ENCODE assay signal across 9 mouse cellular contexts in genomic region chr12:21264241-21264640, GRCm38 (mm10). TPM values are rescaled to one million over a fixed set of nuclear protein-coding genes. Genes with fewer than 3 reads are reported as not detected.
DNase-seq lines count a peak whose midpoint lies in the region; TF ChIP-seq lines count a peak whose summit lies in the region.
"Had no signal": no experiment of that assay in that cellular context is flagged by ENCODE, and none has a peak within 500 bp of the region (broad histone marks: within the 10 kb centered on the region; RNA-seq: fewer than 3 reads in every experiment).

No protein-coding gene starts in this region.

- no peak overlapping the region for H3K4me3 ChIP-seq in embryonic fibroblast, embryonic 13.5 days (ENCODE audit: insufficient read depth, low read length)
- H3K4me3 ChIP-seq in hindbrain, embryonic 10.5 days = no peak overlapping the region

- TF ChIP-seq CTCF in embryonic fibroblast, embryonic 13.5 days (IDR thresholded peaks at IDR 0.05; ENCODE audit: borderline replicate concordance, insufficient read depth, low read length) = no peak

- peaks cover 98% of the 10 kb centered on the region for H3K36me3 ChIP-seq in hindbrain, embryonic 10.5 days

- WGBS in hindbrain, embryonic 10.5 days = 82% methylated on average over 5 of the region's 5 CpGs

- intact Hi-C loops in heart, postnatal 14 days (cut with DNase I) = loop anchor here (10.0 kb wide), 1 partner anchor 149 kb away; no protein-coding TSS in a partner anchor

- no peak for TF ChIP-seq POLR2A in embryonic fibroblast, embryonic 13.5 days (IDR thresholded peaks at IDR 0.05; ENCODE audit: low read depth, low read length)

- no peaks in the 10 kb centered on the region for H3K9me3 ChIP-seq in hindbrain, embryonic 10.5 days

- H3K27me3 ChIP-seq in hindbrain, embryonic 10.5 days (ENCODE audit: insufficient read depth, poor library complexity, severe bottlenecking) = no peaks in the 10 kb centered on the region

- H3K27ac ChIP-seq in embryonic fibroblast, embryonic 13.5 days (ENCODE audit: insufficient read depth, low read length) = peak overlapping the region; percentile 15
- no peak overlapping the region for H3K27ac ChIP-seq in hindbrain, embryonic 10.5 days
- H3K27ac ChIP-seq: hindbrain, postnatal 0 days had no signal

- peak; percentile 25 for DNase-seq in 3T3-L1 (ENCODE audit: low read depth, low spot score)
- DNase-seq in heart, postnatal 14 days = peak; percentile 50 to 58
- peak; percentile 69 to 76 for DNase-seq in lung, adult 18-20 months
- DNase-seq in urinary bladder, postnatal 4 days (ENCODE audit: low spot score in 2 of 2) = no peak
- no peak for DNase-seq in cerebellum, postnatal 10 days
- no peak for DNase-seq in hindbrain, embryonic 10.5 days (ENCODE audit: low spot score)
- DNase-seq in ovary, postnatal 10 days (ENCODE audit: low spot score) = no peak

- 0 out of 2 replicates have a peak, but pooled peaks cover 2% of the 10 kb centered on the region for H3K4me1 ChIP-seq in embryonic fibroblast, embryonic 13.5 days (ENCODE audit: control insufficient read depth, insufficient read depth, low read length)
- no peaks in the 10 kb centered on the region for H3K4me1 ChIP-seq in hindbrain, embryonic 10.5 days (replicated peaks)

RNA-seq across cellular contexts. Expression of gene Cpsf3, which starts 20.9 kb away (rescaled TPM):
- polyA plus RNA-seq in embryonic fibroblast, embryonic 13.5 days (2011; ENCODE audit: insufficient read length, low read depth, missing spikeins) = 53.3 and 55.8 TPM in 2 replicates
- total RNA-seq in heart, postnatal 14 days (2021) = 10 to 100 TPM; 36.1 to 37.5 TPM
- 122 and 139 TPM in 2 replicates for polyA plus RNA-seq in hindbrain, embryonic 10.5 days (2016; fragmentation: Nextera tagmentation; extraction: Ambion mirVana)

RNA-seq across cellular contexts. Expression of gene Itgb1bp1, which starts 21.8 kb away (rescaled TPM):
- 51.1 and 53.9 TPM in 2 replicates for polyA plus RNA-seq in embryonic fibroblast, embryonic 13.5 days (2011; ENCODE audit: insufficient read length, low read depth, missing spikeins)
- total RNA-seq in heart, postnatal 14 days (2021) = 10 to 100 TPM; 34.6 to 43.8 TPM
- 44.0 and 45.7 TPM in 2 replicates for polyA plus RNA-seq in hindbrain, embryonic 10.5 days (2016; fragmentation: Nextera tagmentation; extraction: Ambion mirVana)

RNA-seq across cellular contexts. Expression of gene Iah1, which starts 51.9 kb away (rescaled TPM):
- polyA plus RNA-seq in embryonic fibroblast, embryonic 13.5 days (2011; ENCODE audit: insufficient read length, low read depth, missing spikeins) = 35.6 and 50.2 TPM in 2 replicates
- 10 to 100 TPM; 23.0 to 23.3 TPM for total RNA-seq in heart, postnatal 14 days (2021)
- 45.4 and 48.6 TPM in 2 replicates for polyA plus RNA-seq in hindbrain, embryonic 10.5 days (2016; fragmentation: Nextera tagmentation; extraction: Ambion mirVana)

Comparison
In these comparisons a context has a peak if more than half of its experiments do, and no peak if none do; other contexts are left out.
1. DNase-seq: peak in 3T3-L1 (single experiment), heart, postnatal 14 days (2 of 2) and lung, adult 18-20 months (2 of 2); none in urinary bladder, postnatal 4 days (0 of 2), cerebellum, postnatal 10 days (0 of 2), hindbrain, embryonic 10.5 days (single experiment) and ovary, postnatal 10 days (single experiment).